Mouse (Mus musculus): Measurements from ENCODE around the gene Cfd. TPM values are rescaled to one million over a fixed set of nuclear protein-coding genes. Genes with fewer than 3 reads are reported as not detected.

Gene Cfd
- polyA plus RNA-seq (2015; fragmentation: Nextera tagmentation; extraction: Ambion mirVana): 0.13 TPM in 1 of 2 replicates, not detected in the other

DNA sequence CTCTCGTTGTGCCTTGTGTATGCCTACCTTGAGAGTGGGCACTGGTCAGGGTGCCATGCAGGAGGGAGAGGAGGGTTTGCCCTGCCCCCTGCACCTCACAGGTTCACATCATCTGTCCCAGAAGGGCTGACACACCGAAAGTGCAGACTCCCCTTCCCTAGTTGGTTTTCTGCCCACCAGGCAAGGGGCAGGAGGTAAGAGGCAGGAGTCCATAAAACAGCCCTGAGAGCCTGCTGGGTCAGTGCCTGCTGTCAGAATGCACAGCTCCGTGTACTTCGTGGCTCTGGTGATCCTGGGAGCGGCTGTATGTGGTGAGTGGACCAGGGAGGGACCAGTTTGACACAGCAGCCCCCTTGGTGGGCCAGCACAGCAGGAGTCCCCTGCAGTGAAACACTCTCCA is at the start of gene Cfd:
Gene Cfd, plus strand, starts transcription at position 184 of the 400 bp plus-strand sequence.
- Histone ChIP-seq H3K27ac (no peak within 1 kb of the TSS), H3K9ac (ENCODE audit: low read depth, low read length) (no peak within 1 kb of the TSS), H3K36me3 (ENCODE audit: insufficient read depth, low read length) (peaks cover 15% of the 10 kb centered on the region), H3K4me1 (replicated peaks; ENCODE audit: insufficient read depth, low read length) (no peaks in the 10 kb centered on the region), H3K4me2 (ENCODE audit: low read length) (no peak within 1 kb of the TSS), H3K4me3 (replicated peaks; ENCODE audit: low read depth, low read length) (no peak within 1 kb of the TSS), H3K9me3 (replicated peaks; ENCODE audit: low read length) (no peaks in the 10 kb centered on the region), H3K27me3 (ENCODE audit: insufficient read depth, low read length) (no peaks in the 10 kb centered on the region)
- ATAC-seq (replicated peaks; ENCODE audit: low FRiP score, low read depth) (no peak), DNase-seq (ENCODE audit: low spot score) (no peak)
- 40% methylated on average over 5 of the region's 5 CpGs for WGBS
- no peak for TF ChIP-seq CTCF (IDR thresholded peaks at IDR 0.05; ENCODE audit: low read depth)

DNA sequence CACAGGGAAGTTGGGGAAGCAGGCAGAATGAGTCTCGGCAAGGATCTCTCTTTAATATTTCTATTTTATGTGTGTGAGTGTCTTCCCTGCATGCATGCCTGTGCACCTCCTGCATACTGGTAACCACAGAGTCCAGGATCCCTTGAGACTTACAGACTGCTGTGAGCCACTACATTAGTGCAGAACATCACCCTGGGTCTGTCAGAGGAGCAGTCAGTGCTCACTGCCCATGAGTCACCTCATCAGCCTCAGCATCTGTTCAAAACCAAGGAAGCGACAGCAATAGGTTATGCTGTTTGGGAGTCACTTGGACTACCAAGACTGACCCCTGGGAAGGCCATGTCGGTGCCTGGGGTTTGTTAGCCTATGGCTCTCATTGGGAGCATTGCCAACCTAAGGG is 48.3 kb upstream of the Cfd start:
- TF ChIP-seq CTCF (IDR thresholded peaks at IDR 0.05; ENCODE audit: low read depth): no peak
- H3K4me1 ChIP-seq (replicated peaks; ENCODE audit: insufficient read depth, low read length): peaks cover 26% of the 10 kb centered on the region

DNA sequence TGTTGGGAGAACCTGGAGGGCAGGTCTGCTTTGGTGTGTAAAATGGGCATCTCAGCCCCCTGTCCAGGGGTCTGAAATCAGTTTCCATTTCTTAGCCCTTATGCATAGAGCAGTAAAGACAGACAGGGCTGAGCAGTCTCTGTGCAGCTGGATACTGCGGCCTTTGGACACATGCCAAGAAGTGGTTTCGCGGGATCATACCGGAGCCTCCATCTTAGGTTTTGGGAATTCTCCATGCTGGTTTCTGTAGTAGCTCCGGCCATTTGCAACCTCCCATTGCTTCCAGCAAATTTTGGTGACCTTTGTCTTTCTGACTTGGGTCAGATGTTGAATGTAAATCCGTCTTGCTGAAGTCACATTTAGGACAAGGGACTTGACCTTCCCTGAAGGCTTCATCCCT is 47.2 kb upstream of the Cfd start:
- no peaks in the 10 kb centered on the region for H3K9me3 ChIP-seq (replicated peaks; ENCODE audit: low read length)
- no peak for DNase-seq (ENCODE audit: low spot score)
- no peak for ATAC-seq (replicated peaks; ENCODE audit: low FRiP score, low read depth)
- 40% methylated on average over 6 of the region's 6 CpGs for WGBS
- H3K4me1 ChIP-seq (replicated peaks; ENCODE audit: insufficient read depth, low read length): peaks cover 26% of the 10 kb centered on the region
- no peaks in the 10 kb centered on the region for H3K27me3 ChIP-seq (ENCODE audit: insufficient read depth, low read length)
- H3K36me3 ChIP-seq (ENCODE audit: insufficient read depth, low read length): no peaks in the 10 kb centered on the region
- no peak for TF ChIP-seq CTCF (IDR thresholded peaks at IDR 0.05; ENCODE audit: low read depth)
- H3K4me3 ChIP-seq (replicated peaks; ENCODE audit: low read depth, low read length): no peak overlapping the region
- no peak overlapping the region for H3K9ac ChIP-seq (ENCODE audit: low read depth, low read length)
- no peak overlapping the region for H3K27ac ChIP-seq
- H3K4me2 ChIP-seq (ENCODE audit: low read length): no peak overlapping the region

More for the DNA sequence above, 48.3 kb upstream of the Cfd start:
- Histone ChIP-seq H3K27ac (0 out of 2 replicates have a peak overlapping the region, but pooled peaks have one; percentile 31), H3K27me3 (ENCODE audit: insufficient read depth, low read length) (no peaks in the 10 kb centered on the region), H3K9ac (ENCODE audit: low read depth, low read length) (no peak overlapping the region), H3K4me3 (replicated peaks; ENCODE audit: low read depth, low read length) (no peak overlapping the region), H3K36me3 (ENCODE audit: insufficient read depth, low read length) (no peaks in the 10 kb centered on the region), H3K9me3 (replicated peaks; ENCODE audit: low read length) (no peaks in the 10 kb centered on the region), H3K4me2 (ENCODE audit: low read length) (no peak overlapping the region)
- 56% methylated on average over 3 of the region's 3 CpGs for WGBS
- DNase-seq (ENCODE audit: low spot score): no peak
- no peak for ATAC-seq (replicated peaks; ENCODE audit: low FRiP score, low read depth)

DNA sequence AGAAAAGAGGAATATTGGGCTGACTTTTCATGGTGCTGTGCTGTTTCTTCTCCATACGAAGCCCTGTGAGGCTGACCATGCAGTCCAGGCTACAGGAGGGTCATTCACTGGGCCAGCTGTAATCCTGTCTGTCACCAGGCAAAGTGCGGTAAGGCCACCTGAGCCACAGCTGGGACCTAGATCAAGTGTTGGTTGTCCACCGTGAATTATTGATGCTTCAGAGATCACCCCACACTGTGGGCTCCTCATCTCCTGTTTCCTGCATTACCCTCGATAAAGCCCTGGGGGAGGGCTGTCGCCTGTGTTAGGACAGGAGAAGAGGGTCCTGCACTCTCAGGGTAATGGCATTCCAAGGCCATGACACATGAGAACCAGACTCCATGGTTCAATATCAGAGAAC is 44.1 kb upstream of the Cfd start:
- DNase-seq (ENCODE audit: low spot score): peak; percentile 75
- 32% methylated on average over 5 of the region's 5 CpGs for WGBS
- no peak; the same call in 1 of the 2 replicates for ATAC-seq (replicated peaks; ENCODE audit: low FRiP score, low read depth)
- no peak overlapping the region for H3K4me3 ChIP-seq (replicated peaks; ENCODE audit: low read depth, low read length)
- TF ChIP-seq CTCF (IDR thresholded peaks at IDR 0.05; ENCODE audit: low read depth): no peak
- no peaks in the 10 kb centered on the region for H3K9me3 ChIP-seq (replicated peaks; ENCODE audit: low read length)
- no peaks in the 10 kb centered on the region for H3K27me3 ChIP-seq (ENCODE audit: insufficient read depth, low read length)
- H3K36me3 ChIP-seq (ENCODE audit: insufficient read depth, low read length): no peaks in the 10 kb centered on the region
- H3K9ac ChIP-seq (ENCODE audit: low read depth, low read length): no peak overlapping the region
- no peak overlapping the region for H3K4me2 ChIP-seq (ENCODE audit: low read length)
- peaks cover 25% of the 10 kb centered on the region for H3K4me1 ChIP-seq (replicated peaks; ENCODE audit: insufficient read depth, low read length)
- 0 out of 2 replicates have a peak overlapping the region, but pooled peaks have one; percentile 19 for H3K27ac ChIP-seq

DNA sequence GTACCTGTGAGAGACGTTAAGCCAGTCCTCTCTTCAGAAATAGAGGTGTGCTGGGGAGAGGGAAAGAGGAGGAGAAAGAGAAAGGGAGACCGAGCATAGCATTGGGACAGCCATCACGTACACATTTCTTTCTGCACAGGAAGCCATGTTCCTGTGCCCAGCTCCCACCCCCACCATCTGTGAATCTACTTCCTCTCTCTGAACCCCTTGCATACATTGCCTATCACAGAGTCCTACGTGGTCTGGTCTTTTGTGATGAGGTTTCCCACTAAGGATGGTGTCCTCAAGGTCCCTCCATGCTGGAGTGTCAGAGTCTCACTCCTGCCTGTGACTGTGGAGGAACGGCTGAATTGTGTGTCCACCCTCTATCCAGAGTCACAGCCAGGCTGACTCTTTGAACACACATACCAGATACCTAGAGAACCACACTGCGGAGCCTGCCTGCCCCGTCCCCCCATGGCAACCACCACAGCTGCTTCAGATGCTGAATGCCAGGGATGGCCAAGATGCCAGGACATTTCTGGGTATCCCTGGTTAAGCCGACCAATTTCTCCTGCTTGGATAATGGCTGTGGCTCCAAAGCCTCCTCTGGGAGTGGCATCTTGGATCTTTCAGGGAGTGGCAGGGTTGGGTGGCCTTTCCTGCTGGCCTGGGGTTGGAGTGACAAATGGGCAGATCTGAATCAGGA is 40.6 kb upstream of the Cfd start:
- H3K27ac ChIP-seq: no peak overlapping the region
- DNase-seq (ENCODE audit: low spot score) (no peak), ATAC-seq (replicated peaks; ENCODE audit: low FRiP score, low read depth) (no peak)
- no peak overlapping the region for H3K4me3 ChIP-seq (replicated peaks; ENCODE audit: low read depth, low read length)
- no peak overlapping the region for H3K4me2 ChIP-seq (ENCODE audit: low read length)
- 79% methylated on average over 8 of the region's 8 CpGs for WGBS
- no peak for TF ChIP-seq CTCF (IDR thresholded peaks at IDR 0.05; ENCODE audit: low read depth)
- no peaks in the 10 kb centered on the region for H3K9me3 ChIP-seq (replicated peaks; ENCODE audit: low read length)
- H3K27me3 ChIP-seq (ENCODE audit: insufficient read depth, low read length): no peaks in the 10 kb centered on the region
- no peak overlapping the region for H3K9ac ChIP-seq (ENCODE audit: low read depth, low read length)
- H3K36me3 ChIP-seq (ENCODE audit: insufficient read depth, low read length): no peaks in the 10 kb centered on the region
- peaks cover 20% of the 10 kb centered on the region for H3K4me1 ChIP-seq (replicated peaks; ENCODE audit: insufficient read depth, low read length)

DNA sequence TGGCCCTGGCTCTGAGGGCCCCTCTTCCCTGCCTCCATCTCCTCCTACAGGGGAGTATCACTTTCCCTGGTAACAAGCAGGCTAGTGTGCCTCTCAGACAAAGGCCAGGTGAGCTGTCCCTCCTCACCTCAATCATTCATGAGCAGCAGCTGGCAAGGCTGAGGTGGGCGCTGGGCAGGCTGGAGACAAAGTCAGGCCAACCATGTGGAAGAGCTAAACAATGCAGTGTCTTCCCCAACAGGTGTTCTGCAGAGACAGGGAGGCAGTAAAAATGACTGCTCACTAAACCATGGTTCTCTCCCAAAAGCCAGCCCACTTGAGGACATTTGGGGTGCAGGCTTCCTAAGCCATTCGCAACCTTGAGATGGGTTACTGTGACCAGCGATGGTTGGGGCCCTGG is 39.0 kb upstream of the Cfd start:
- H3K27me3 ChIP-seq (ENCODE audit: insufficient read depth, low read length): no peaks in the 10 kb centered on the region
- peak overlapping the region; percentile 99 for H3K27ac ChIP-seq
- WGBS: 51% methylated on average over 3 of the region's 3 CpGs
- H3K9ac ChIP-seq (ENCODE audit: low read depth, low read length): peak overlapping the region; percentile 65; the same call in 1 of the 2 replicates
- no peak overlapping the region for H3K4me3 ChIP-seq (replicated peaks; ENCODE audit: low read depth, low read length)
- H3K4me1 ChIP-seq (replicated peaks; ENCODE audit: insufficient read depth, low read length): peaks cover 20% of the 10 kb centered on the region
- no peak for TF ChIP-seq CTCF (IDR thresholded peaks at IDR 0.05; ENCODE audit: low read depth)
- ATAC-seq (replicated peaks; ENCODE audit: low FRiP score, low read depth): no peak
- DNase-seq (ENCODE audit: low spot score): no peak
- H3K9me3 ChIP-seq (replicated peaks; ENCODE audit: low read length): no peaks in the 10 kb centered on the region
- H3K4me2 ChIP-seq (ENCODE audit: low read length): peak overlapping the region; percentile 11; the same call in 1 of the 2 replicates
- H3K36me3 ChIP-seq (ENCODE audit: insufficient read depth, low read length): no peaks in the 10 kb centered on the region

Data from kidney, postnatal 0 days (tissue).